Mouse (Mus musculus) heart, postnatal 0 days (tissue): ENCODE results near the gene Ccdc32.

Source experiments
- CTCF ChIP-seq: IDR thresholded peaks from 2 replicates; pipeline ENCODE4 v1.5.1; 2016; ENCODE audit warnings: antibody characterized with exemption, control low read depth, low read depth
- EP300 ChIP-seq: IDR thresholded peaks from 2 replicates; pipeline ENCODE4 v1.6.1; 2016; ENCODE audit warnings: antibody characterized with exemption, low read depth

- TF ChIP-seq CTCF = no peak
- peak; percentile 77; the same call in 1 of the 2 replicates for TF ChIP-seq EP300
Measured at GRCm38 (mm10) chr2:119046649-119047611, 17.7 kb upstream of the Ccdc32 start, which contains the start of gene Knl1.
